Mouse (Mus musculus): ENCODE results near the gene Satb1.

- TF ChIP-seq CTCF (IDR thresholded peaks at IDR 0.05; ENCODE audit: borderline replicate concordance, insufficient read depth, low read depth, low read length) (no peak), POLR2A (IDR thresholded peaks at IDR 0.05; ENCODE audit: borderline replicate concordance, insufficient read depth, low read length) (no peak)
These were observed 47.1 kb upstream of the Satb1 start for GRCm38 (mm10) chr17:51880221-51880620.

Measured in cerebellum, adult 2 months (tissue).